Mouse (Mus musculus) forebrain, embryonic 14.5 days (tissue): ENCODE data around the gene Clec2h. TPM values are rescaled to one million over a fixed set of nuclear protein-coding genes. Genes with fewer than 3 reads are reported as not detected.
"Not testable (repeated sequence)": the region's sequence is repeated elsewhere in the genome, so short reads cannot be mapped to it uniquely, and the experiment has no call there.

Experiments used
- ATAC-seq: fragments of 200-750 bp; cut with Nextera tagmentation; 2 replicates; pipeline ENCODE4 v1.8.0; 2017; ENCODE audit warnings: mild to moderate bottlenecking, moderate library complexity
- DNase-seq: peaks from one replicate; pipeline ENCODE4 v3.0.0-alpha.2; 2015; ENCODE audit warnings: low spot score
- H3K27ac ChIP-seq: fragments of 300-500 bp; sonication (generic); 2 replicates; pipeline ENCODE4 v1.5.1; 2014; ENCODE audit warnings: low read depth, mild to moderate bottlenecking, control low read depth, low read length, moderate library complexity
- H3K27me3 ChIP-seq: fragments of 300-500 bp; sonication (generic); replicated peaks from 2 replicates; pipeline ENCODE4 v1.6.1; 2014; ENCODE audit warnings: low read length, control low read depth, mixed read lengths; ENCODE audit not compliant: control insufficient read depth, insufficient read depth
- H3K36me3 ChIP-seq: fragments of 300-500 bp; sonication (generic); 2 replicates; pipeline ENCODE4 v1.6.1; 2014; ENCODE audit warnings: low read length, control low read depth; ENCODE audit not compliant: control insufficient read depth, insufficient read depth
- H3K4me1 ChIP-seq: fragments of 300-500 bp; sonication (generic); 2 replicates; pipeline ENCODE4 v1.6.1; 2014; ENCODE audit warnings: antibody characterized with exemption, low read length, control low read depth; ENCODE audit not compliant: control insufficient read depth, insufficient read depth
- H3K4me2 ChIP-seq: fragments of 300-500 bp; sonication (generic); 2 replicates; pipeline ENCODE4 v1.6.1; 2014; ENCODE audit warnings: mild to moderate bottlenecking, control low read depth, low read length
- H3K4me3 ChIP-seq: fragments of 300-500 bp; sonication (generic); 2 replicates; pipeline ENCODE4 v1.5.1; 2014; ENCODE audit warnings: low read depth, low read length, control low read depth
- H3K9ac ChIP-seq: fragments of 300-500 bp; sonication (generic); 2 replicates; pipeline ENCODE4 v1.6.1; 2014; ENCODE audit warnings: mild to moderate bottlenecking, low read length, control low read depth, moderate library complexity
- H3K9me3 ChIP-seq: fragments of 300-500 bp; sonication (generic); replicated peaks from 2 replicates; pipeline ENCODE4 v1.6.1; 2016; ENCODE audit warnings: low read length, control low read depth, mixed read lengths; ENCODE audit not compliant: control insufficient read depth
- WGBS: fragments of 180-500 bp; shearing (Covaris S2); extraction: QIAGEN DNeasy Blood & Tissue Kit; methylation state at CpG from one replicate; pipeline ENCODE4 v1.1.7; 2014; 5-methylcytosine and 5-hydroxymethylcytosine counted together
- polyA plus RNA-seq: library from polyadenylated mRNA; unstranded; fragments of >200 nt; fragmentation: Nextera tagmentation; extraction: Ambion mirVana; gene quantifications from 2 replicates; pipeline ENCODE4 v1.2.1, GENCODE M21; 2014

The Clec2h gene
- polyA plus RNA-seq, 1 experiment from 2014 or later = not detected

DNA sequence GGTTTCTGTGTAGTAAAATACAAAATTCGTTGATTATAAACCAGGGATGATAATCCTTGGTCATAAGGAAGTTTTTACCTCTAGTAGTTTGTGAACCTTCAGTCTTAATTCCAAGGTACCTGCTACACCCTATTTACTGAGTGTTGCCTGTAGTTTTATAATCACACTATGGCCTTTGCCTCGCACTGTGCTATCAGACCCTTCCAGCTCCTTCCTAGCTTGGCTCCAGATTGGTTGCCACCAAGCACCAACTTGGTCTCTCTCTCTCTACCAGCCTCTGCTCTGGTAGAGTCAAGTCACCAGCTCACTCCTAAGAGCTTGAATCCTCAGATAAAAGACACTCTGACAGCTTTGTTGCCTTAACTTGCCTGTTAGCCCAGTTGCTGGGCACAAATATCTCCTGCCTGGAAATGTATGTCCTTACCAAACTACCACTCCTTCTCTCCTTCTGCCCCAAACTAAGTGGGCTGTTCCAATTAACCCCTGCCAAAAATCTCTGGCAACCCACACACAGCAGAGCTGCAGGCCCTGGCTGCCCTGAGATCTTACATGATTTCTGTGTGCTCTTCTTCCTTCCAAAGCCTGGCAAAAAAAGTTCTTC is 21.0 kb upstream of the Clec2h start:
- Histone ChIP-seq H3K4me1 (no peaks in the 10 kb centered on the region), H3K9me3 (0 out of 2 replicates have a peak, but pooled peaks cover 2% of the 10 kb centered on the region), H3K27me3 (no peaks in the 10 kb centered on the region), H3K9ac (no peak overlapping the region), H3K36me3 (no peaks in the 10 kb centered on the region), H3K4me3 (no peak overlapping the region), H3K27ac (no peak overlapping the region), H3K4me2 (no peak overlapping the region)
- no peak for DNase-seq
- WGBS = 79% methylated on average over 2 of the region's 2 CpGs
- no peak for ATAC-seq

DNA sequence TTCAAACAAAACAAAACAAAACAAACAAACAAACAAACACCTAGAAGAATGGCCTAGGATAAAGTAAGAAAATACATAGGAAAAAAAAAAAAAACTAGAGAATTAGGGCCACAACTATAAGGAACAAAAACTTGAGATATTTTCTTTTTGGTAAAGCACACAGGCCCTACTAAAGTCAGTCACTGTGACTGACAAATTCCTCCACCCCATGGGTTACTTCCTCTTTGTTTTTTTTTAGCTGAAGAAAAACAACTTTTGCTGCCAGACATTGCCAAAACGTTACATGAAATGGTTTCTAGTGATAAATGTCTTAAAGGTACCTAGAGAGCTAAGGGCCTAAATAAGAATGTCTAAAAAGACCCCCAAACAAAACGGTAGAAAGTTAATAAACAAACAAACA is 18.2 kb upstream of the Clec2h start:
- Histone ChIP-seq H3K9ac (no peak overlapping the region), H3K4me1 (no peaks in the 10 kb centered on the region), H3K4me2 (no peak overlapping the region), H3K36me3 (no peaks in the 10 kb centered on the region), H3K27ac (no peak overlapping the region), H3K9me3 (no peaks in the 10 kb centered on the region), H3K27me3 (no peaks in the 10 kb centered on the region), H3K4me3 (no peak overlapping the region)
- no peak for DNase-seq
- ATAC-seq = no peak
- 73% methylated on average over 2 of the region's 2 CpGs for WGBS

DNA sequence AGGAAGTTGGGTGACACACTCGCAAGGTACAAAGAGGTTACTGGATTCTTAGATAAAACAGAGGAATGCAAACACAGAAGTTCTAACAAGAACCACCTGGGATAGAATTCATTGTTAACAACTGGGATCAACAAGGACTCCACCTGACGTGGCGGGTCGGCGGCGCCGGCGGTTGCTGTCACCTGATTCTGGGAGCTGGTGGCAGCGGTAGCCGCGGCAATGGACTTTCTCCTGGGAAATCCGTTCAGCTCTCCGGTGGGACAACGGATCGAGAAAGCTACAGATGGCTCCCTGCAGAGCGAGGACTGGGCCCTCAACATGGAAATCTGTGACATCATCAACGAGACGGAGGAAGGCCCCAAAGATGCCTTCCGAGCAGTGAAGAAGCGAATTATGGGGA is 17.5 kb upstream of the Clec2h start:
- H3K4me3 ChIP-seq, H3K4me2 ChIP-seq, H3K27me3 ChIP-seq, DNase-seq, H3K9me3 ChIP-seq, ATAC-seq, H3K27ac ChIP-seq, H3K4me1 ChIP-seq, H3K9ac ChIP-seq, H3K36me3 ChIP-seq: not testable (repeated sequence)
- 95% methylated on average over 20 of the region's 20 CpGs for WGBS

DNA sequence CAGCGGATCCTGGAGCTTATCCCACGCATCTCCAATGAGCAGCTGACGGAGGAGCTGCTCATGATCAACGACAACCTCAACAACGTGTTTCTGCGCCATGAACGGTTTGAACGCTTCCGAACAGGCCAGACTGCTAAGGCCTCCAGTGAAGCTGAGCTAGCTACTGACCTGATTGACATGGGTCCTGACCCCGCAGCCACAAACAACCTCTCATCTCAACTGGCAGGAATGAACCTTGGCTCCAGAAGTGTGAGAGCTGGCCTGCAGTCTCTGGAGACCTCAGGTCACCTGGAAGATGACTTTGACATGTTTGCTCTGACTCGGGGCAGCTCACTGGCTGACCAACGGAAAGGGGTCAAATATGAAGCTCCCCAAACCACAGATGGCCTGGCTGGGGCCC is 16.5 kb upstream of the Clec2h start:
- not testable (repeated sequence) for ATAC-seq, H3K27me3 ChIP-seq, H3K27ac ChIP-seq, H3K4me3 ChIP-seq, H3K4me2 ChIP-seq, H3K36me3 ChIP-seq, H3K9ac ChIP-seq, H3K4me1 ChIP-seq, DNase-seq, H3K9me3 ChIP-seq
- 94% methylated on average over 12 of the region's 12 CpGs for whole genome bisulfite sequencing

DNA sequence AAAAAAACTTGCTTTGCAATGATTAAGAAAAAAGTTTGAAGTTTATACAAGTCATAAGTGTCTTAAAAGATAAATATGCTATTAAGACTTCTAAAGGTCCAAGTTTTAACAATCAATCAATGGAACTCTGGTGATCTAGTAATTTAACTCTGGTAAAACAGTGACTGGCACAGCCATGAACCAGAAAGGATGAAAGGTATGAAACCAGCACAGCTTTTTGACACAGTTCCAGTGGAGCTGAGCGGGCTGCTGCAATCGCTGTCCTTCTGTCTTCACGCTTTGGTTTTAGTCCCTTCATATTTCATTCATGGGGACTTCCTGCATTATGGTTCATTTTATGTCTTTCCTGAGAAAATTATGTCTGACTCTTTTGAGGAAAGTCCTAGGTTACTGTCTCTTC is 12.5 kb upstream of the Clec2h start:
- Histone ChIP-seq H3K4me2 (no peak overlapping the region), H3K27ac (no peak overlapping the region), H3K9ac (no peak overlapping the region), H3K9me3 (no peaks in the 10 kb centered on the region), H3K27me3 (no peaks in the 10 kb centered on the region), H3K4me3 (no peak overlapping the region), H3K4me1 (no peaks in the 10 kb centered on the region), H3K36me3 (no peaks in the 10 kb centered on the region)
- DNase-seq (no peak), ATAC-seq (no peak)
- WGBS = 94% methylated on average over 3 of the region's 3 CpGs

DNA sequence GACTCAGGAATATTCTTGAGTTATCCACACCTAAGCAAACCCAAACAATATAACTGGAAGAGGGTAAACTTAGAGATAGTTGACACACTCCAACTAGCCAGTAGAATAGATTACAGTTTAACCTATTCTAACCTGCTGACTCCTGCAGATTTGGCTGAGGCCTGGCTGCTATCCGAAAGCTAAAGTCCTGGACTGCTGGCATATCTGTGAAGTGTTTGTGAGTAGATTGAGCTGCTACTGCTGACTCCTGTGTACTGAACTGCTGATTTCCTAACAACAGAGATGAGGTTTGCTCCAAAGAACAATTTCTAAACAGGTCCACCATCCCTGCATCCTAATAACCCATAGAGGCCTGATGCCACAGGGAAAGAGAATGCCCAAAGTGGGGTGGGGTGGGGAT is 12.0 kb upstream of the Clec2h start:
- Histone ChIP-seq H3K4me1 (no peaks in the 10 kb centered on the region), H3K9me3 (no peaks in the 10 kb centered on the region), H3K4me3 (no peak overlapping the region), H3K27me3 (no peaks in the 10 kb centered on the region), H3K9ac (no peak overlapping the region), H3K4me2 (no peak overlapping the region), H3K27ac (no peak overlapping the region), H3K36me3 (no peaks in the 10 kb centered on the region)
- WGBS = 100% methylated on average over 1 of the region's 1 CpGs
- no peak for DNase-seq
- ATAC-seq = no peak

DNA sequence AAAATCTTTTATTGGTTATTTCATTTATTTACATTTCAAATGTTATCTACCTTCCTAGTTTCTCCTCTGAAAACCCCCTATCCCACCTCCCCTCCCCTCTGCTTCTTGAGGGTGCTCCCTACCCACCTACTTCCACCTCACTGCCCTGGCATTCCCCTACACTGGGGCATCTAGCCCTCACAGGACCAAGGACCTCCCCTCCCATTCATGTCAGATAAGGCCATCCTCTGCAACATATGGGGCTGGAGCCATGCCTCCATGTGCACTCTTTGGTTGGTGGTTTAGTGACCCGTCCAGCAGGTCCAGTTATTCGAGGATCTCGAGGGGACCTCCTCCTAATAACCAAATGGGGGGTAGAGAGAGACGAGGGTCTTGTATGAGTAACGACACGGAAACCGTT is 11.4 kb upstream of the Clec2h start:
- H3K9ac ChIP-seq, H3K36me3 ChIP-seq, H3K9me3 ChIP-seq, DNase-seq, H3K4me2 ChIP-seq, ATAC-seq, H3K4me1 ChIP-seq, H3K4me3 ChIP-seq, H3K27me3 ChIP-seq, H3K27ac ChIP-seq: not testable (repeated sequence)
- WGBS = 86% methylated on average over 4 of the region's 7 CpGs

DNA sequence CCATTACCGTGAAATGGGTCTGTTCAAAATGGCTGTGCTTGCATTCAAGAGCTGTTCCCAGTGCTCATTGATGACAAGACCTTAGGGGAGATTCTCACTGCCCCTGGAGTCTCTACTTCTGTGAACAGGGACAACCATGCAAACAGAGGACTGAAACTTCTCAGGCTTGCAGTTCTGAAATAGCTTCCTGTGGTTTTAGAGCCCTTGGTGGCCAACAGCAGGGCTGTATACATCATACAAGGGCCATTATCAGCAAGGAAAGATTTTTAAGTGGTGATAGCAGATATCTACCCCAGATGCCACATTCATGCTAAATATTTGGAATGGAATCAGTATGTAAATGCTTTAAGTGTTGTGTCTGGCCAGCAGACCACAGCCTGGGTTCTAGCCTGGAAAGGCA is 9.2 kb upstream of the Clec2h start:
- DNase-seq = no peak
- Histone ChIP-seq H3K4me2 (no peak overlapping the region), H3K36me3 (no peaks in the 10 kb centered on the region), H3K4me1 (no peaks in the 10 kb centered on the region), H3K9me3 (no peaks in the 10 kb centered on the region), H3K4me3 (no peak overlapping the region), H3K27ac (no peak overlapping the region), H3K9ac (no peak overlapping the region), H3K27me3 (no peaks in the 10 kb centered on the region)
- no peak for ATAC-seq
- 95% methylated on average over 1 of the region's 1 CpGs for WGBS

DNA sequence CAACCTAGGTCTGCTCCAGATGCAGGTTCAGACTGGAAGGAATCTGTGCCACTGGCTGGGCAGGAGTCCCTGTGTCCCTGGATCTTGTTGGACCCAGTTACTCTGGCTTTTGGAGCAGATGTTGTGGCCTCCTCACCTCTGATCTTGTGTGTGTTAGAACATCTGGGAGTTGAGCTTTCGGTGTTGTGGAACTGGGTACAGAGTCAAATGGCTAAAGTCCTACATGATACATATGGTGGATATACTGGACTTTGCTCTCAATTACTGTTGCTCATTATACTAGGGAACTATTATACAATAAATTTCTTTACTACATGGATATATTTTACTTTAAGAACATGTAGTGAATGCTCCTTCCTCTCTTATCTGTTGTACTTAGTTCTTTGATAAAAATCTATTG is 936 bp upstream of the Clec2h start:
- Histone ChIP-seq H3K4me2 (no peak overlapping the region), H3K36me3 (no peaks in the 10 kb centered on the region), H3K4me1 (no peaks in the 10 kb centered on the region), H3K9me3 (no peaks in the 10 kb centered on the region), H3K9ac (no peak overlapping the region), H3K27me3 (no peaks in the 10 kb centered on the region), H3K27ac (no peak overlapping the region), H3K4me3 (no peak overlapping the region)
- DNase-seq (no peak), ATAC-seq (no peak)
- 100% methylated on average over 1 of the region's 1 CpGs for WGBS
